Mouse (Mus musculus): ENCODE results near the gene Spp2.

The Spp2 gene

GRCm38 (mm10) chr1:88406807-88407198 lies at the start of gene Spp2:
Gene Spp2 (plus strand): TSS chr1:88406961.
- in situ Hi-C loops (cut with MboI) = no loop called here

GRCm38 (mm10) chr1:88357458-88358090 lies 49.2 kb upstream of the Spp2 start:
- in situ Hi-C loops (cut with MboI) = no loop called here

- in situ Hi-C loops (cut with MboI) = no loop called here
Measured at GRCm38 (mm10) chr1:88358102-88358654, 48.6 kb upstream of the Spp2 start.

- in situ Hi-C loops (cut with MboI) = no loop called here
Measured at GRCm38 (mm10) chr1:88361085-88361484, 45.7 kb upstream of the Spp2 start.

- in situ Hi-C loops (cut with MboI) = no loop called here
Measured at GRCm38 (mm10) chr1:88366881-88367644, 39.7 kb upstream of the Spp2 start.

GRCm38 (mm10) chr1:88378446-88378845 lies 28.3 kb upstream of the Spp2 start:
- in situ Hi-C loops (cut with MboI) = no loop called here

- in situ Hi-C loops (cut with MboI) = no loop called here
Measured at GRCm38 (mm10) chr1:88391632-88392031, 15.1 kb upstream of the Spp2 start.

- in situ Hi-C loops (cut with MboI) = no loop called here
Measured at GRCm38 (mm10) chr1:88393321-88393720, 13.4 kb upstream of the Spp2 start.

GRCm38 (mm10) chr1:88403378-88403777 lies 3.4 kb upstream of the Spp2 start:
- in situ Hi-C loops (cut with MboI) = no loop called here

GRCm38 (mm10) chr1:88406078-88406806 lies 519 bp upstream of the Spp2 start:
- in situ Hi-C loops (cut with MboI) = no loop called here

- in situ Hi-C loops (cut with MboI) = no loop called here
Measured at GRCm38 (mm10) chr1:88408340-88408739, 1.6 kb downstream of the Spp2 start.

GRCm38 (mm10) chr1:88412013-88412412 lies 5.3 kb downstream of the Spp2 start:
- in situ Hi-C loops (cut with MboI) = no loop called here

- in situ Hi-C loops (cut with MboI) = no loop called here
Measured at GRCm38 (mm10) chr1:88418943-88419342, 12.2 kb downstream of the Spp2 start.

GRCm38 (mm10) chr1:88422045-88422444 lies 15.3 kb downstream of the Spp2 start:
- in situ Hi-C loops (cut with MboI) = no loop called here

GRCm38 (mm10) chr1:88422846-88423395 lies 16.2 kb downstream of the Spp2 start:
- in situ Hi-C loops (cut with MboI) = no loop called here

GRCm38 (mm10) chr1:88424602-88425252 lies 18.0 kb downstream of the Spp2 start:
- in situ Hi-C loops (cut with MboI) = loop anchor here (25.0 kb wide), 1 partner anchor 288 kb away; the partner anchor contains the start of gene Arl4c

GRCm38 (mm10) chr1:88427987-88428741 lies 21.4 kb downstream of the Spp2 start:
- in situ Hi-C loops (cut with MboI) = loop anchor here (25.0 kb wide), 1 partner anchor 284 kb away; the partner anchor contains the start of gene Arl4c

GRCm38 (mm10) chr1:88429413-88429812 lies 22.7 kb downstream of the Spp2 start:
- in situ Hi-C loops (cut with MboI) = loop anchor here (25.0 kb wide), 1 partner anchor 283 kb away; the partner anchor contains the start of gene Arl4c

GRCm38 (mm10) chr1:88431262-88431661 lies 24.5 kb downstream of the Spp2 start:
- in situ Hi-C loops (cut with MboI) = loop anchor here (25.0 kb wide), 1 partner anchor 281 kb away; the partner anchor contains the start of gene Arl4c

GRCm38 (mm10) chr1:88432601-88433000 lies 25.8 kb downstream of the Spp2 start:
- in situ Hi-C loops (cut with MboI) = loop anchor here (25.0 kb wide), 1 partner anchor 280 kb away; the partner anchor contains the start of gene Arl4c
